Mouse (Mus musculus) stomach, embryonic 14.5 days (tissue): ENCODE results near the gene Kcnk1. TPM values are rescaled to one million over a fixed set of nuclear protein-coding genes. Genes with fewer than 3 reads are reported as not detected.

Experiments used
- ATAC-seq: fragments of 200-750 bp; cut with Nextera tagmentation; 2 replicates; pipeline ENCODE4 v1.8.0; 2017; ENCODE audit warnings: low read depth, moderate TSS enrichment; ENCODE audit not compliant: insufficient number of reproducible peaks, insufficient read depth, low FRiP score
- H3K27ac ChIP-seq: fragments of 300-500 bp; sonication (generic); 2 replicates; pipeline ENCODE4 v1.5.1; 2014; ENCODE audit warnings: mild to moderate bottlenecking, low read length, moderate library complexity, mixed read lengths
- H3K27me3 ChIP-seq: fragments of 300-500 bp; sonication (generic); 2 replicates; pipeline ENCODE4 v1.6.1; 2014; ENCODE audit warnings: low read length, control low read depth, mixed read lengths; ENCODE audit not compliant: control insufficient read depth, insufficient read depth
- H3K36me3 ChIP-seq: fragments of 300-500 bp; sonication (generic); 2 replicates; pipeline ENCODE4 v1.6.1; 2014; ENCODE audit warnings: mild to moderate bottlenecking, control low read depth, low read length, moderate library complexity, mixed read lengths; ENCODE audit not compliant: control insufficient read depth, insufficient read depth
- H3K4me1 ChIP-seq: fragments of 300-500 bp; sonication (generic); 2 replicates; pipeline ENCODE4 v1.6.1; 2014; ENCODE audit warnings: low read length, control low read depth, mixed read lengths; ENCODE audit not compliant: control insufficient read depth, insufficient read depth
- H3K4me2 ChIP-seq: fragments of 300-500 bp; sonication (generic); replicated peaks from 2 replicates; pipeline ENCODE4 v1.6.1; 2014; ENCODE audit warnings: low read depth, low read length, control low read depth
- H3K4me3 ChIP-seq: fragments of 300-500 bp; sonication (generic); 2 replicates; pipeline ENCODE4 v1.5.1; 2014; ENCODE audit warnings: low read depth, low read length, control low read depth
- H3K9ac ChIP-seq: fragments of 300-500 bp; sonication (generic); replicated peaks from 2 replicates; pipeline ENCODE4 v1.6.1; 2014; ENCODE audit warnings: low read depth, mild to moderate bottlenecking, control low read depth, low read length, moderate library complexity, mixed read lengths
- H3K9me3 ChIP-seq: fragments of 300-500 bp; sonication (generic); 2 replicates; pipeline ENCODE4 v1.6.1; 2016; ENCODE audit warnings: low read depth, low read length, control low read depth; ENCODE audit not compliant: control insufficient read depth
- WGBS: fragments of 180-500 bp; shearing (Covaris S2); extraction: QIAGEN DNeasy Blood & Tissue Kit; methylation state at CpG from one replicate; pipeline ENCODE4 v1.1.7; 2014; 5-methylcytosine and 5-hydroxymethylcytosine counted together
- polyA plus RNA-seq: library from polyadenylated mRNA; unstranded; fragments of >200 nt; fragmentation: Nextera tagmentation; extraction: Ambion mirVana; gene quantifications from 2 replicates; pipeline ENCODE4 v1.2.1, GENCODE M21; 2014

The Kcnk1 gene
- polyA plus RNA-seq, 1 experiment from 2014 or later = 56.5 TPM

DNA sequence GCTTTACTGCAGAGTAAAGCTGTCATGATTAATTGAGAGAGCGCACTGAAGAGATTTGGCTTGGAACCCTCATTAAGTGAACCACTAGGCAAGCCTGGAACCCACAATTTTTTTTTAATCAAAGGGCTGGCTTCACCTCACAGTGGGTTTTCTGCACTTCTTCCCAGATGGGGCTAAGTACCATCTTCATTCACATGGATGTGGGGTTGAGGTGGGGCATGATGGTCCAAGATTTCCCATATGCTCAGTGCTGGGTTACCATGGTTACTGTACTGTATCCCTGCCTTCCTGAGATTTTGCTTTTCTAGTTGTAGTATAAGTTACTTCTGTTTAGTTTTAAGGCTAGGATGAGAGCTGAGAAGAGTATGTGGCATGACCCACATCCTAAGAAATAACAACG, 9.6 kb upstream of the Kcnk1 start:
- no peak overlapping the region for H3K9ac ChIP-seq
- 93% methylated on average over 2 of the region's 2 CpGs for whole genome bisulfite sequencing
- no peak overlapping the region for H3K4me3 ChIP-seq
- no peak overlapping the region for H3K27ac ChIP-seq
- H3K4me2 ChIP-seq = no peak overlapping the region
- H3K27me3 ChIP-seq = no peaks in the 10 kb centered on the region
- no peaks in the 10 kb centered on the region for H3K9me3 ChIP-seq
- no peaks in the 10 kb centered on the region for H3K36me3 ChIP-seq
- no peak for ATAC-seq
- H3K4me1 ChIP-seq = no peaks in the 10 kb centered on the region

DNA sequence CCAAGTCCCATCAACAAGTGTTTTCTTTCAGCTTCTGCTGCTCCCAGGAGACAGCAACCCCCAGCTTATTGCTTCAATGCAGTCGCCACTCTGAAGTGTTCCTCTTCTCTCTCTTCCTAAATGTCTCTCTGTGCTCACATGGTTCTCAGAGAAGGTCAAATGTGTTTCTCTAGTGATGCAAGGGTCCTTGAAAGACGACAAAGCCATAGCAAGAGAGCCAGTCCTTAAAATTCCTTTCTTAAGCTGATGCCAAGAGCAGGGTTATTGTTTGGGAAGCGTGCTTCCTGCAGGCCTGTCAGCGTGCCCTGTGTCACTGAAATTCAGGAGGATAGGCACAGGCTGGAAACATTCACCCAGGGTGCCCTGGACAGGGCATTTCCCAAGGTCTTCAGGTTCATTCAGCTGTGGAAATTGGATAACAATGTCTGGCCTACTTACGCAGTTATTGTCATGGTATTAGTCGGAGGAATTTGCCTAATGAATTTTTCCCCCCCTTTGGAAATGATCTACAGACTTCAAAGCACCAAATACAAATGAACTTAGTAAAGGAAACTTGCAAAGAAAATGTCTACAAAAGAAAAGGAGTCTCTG, 7.9 kb upstream of the Kcnk1 start:
- no peak for ATAC-seq
- WGBS = 59% methylated on average over 6 of the region's 6 CpGs
- H3K36me3 ChIP-seq = no peaks in the 10 kb centered on the region
- no peak overlapping the region for H3K4me3 ChIP-seq
- no peak overlapping the region for H3K4me2 ChIP-seq
- H3K27ac ChIP-seq = no peak overlapping the region
- H3K9ac ChIP-seq = no peak overlapping the region
- no peaks in the 10 kb centered on the region for H3K4me1 ChIP-seq
- H3K27me3 ChIP-seq = no peaks in the 10 kb centered on the region
- H3K9me3 ChIP-seq = no peaks in the 10 kb centered on the region

DNA sequence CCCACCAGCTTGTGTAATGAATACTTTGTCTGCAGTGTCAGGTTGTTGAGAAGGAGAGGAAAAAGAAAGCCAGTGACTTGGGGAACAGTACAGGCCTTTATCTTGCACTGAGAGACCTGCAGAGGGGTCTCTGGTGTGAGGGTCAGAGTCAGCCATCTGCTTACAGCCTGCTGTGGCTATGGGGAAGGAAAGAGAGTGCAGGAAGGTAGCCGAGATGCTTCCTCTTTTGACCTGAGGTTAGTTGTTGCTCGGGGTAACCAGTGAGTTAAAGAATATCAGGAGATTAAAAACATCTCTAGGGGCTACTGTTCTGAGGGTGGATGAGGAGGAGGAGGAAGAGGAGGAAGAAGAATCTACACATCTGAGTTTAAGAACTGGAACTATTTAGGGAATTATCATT, 7.0 kb upstream of the Kcnk1 start:
- Histone ChIP-seq H3K4me2 (no peak overlapping the region), H3K36me3 (no peaks in the 10 kb centered on the region), H3K27ac (no peak overlapping the region), H3K9me3 (no peaks in the 10 kb centered on the region), H3K4me1 (no peaks in the 10 kb centered on the region), H3K4me3 (no peak overlapping the region), H3K9ac (no peak overlapping the region), H3K27me3 (no peaks in the 10 kb centered on the region)
- WGBS = 59% methylated on average over 2 of the region's 2 CpGs
- ATAC-seq = no peak

DNA sequence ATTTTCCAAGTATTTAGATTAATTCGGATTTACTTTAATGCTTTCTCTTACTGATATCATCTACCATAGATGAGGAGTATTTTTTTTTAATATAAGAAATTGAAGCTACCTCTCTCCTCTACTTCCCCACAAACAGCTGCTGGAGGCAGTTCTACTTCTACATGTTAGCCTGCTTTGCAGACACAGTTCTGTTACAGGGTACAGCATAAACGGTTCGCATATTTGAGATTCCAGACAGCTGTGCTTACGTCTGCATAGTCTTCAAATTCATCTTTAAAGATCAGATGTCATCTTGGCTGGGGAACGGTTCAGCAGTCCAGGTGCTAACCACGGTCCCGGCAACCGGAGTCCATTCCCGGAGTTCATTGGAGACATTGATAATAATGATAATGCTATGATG, 1.3 kb upstream of the Kcnk1 start:
- Histone ChIP-seq H3K27ac (no peak overlapping the region), H3K27me3 (no peaks in the 10 kb centered on the region), H3K36me3 (no peaks in the 10 kb centered on the region), H3K9ac (no peak overlapping the region), H3K4me3 (no peak overlapping the region), H3K9me3 (no peaks in the 10 kb centered on the region), H3K4me1 (0 out of 2 replicates have a peak, but pooled peaks cover 9% of the 10 kb centered on the region), H3K4me2 (no peak overlapping the region)
- WGBS = 28% methylated on average over 9 of the region's 9 CpGs
- no peak for ATAC-seq

DNA sequence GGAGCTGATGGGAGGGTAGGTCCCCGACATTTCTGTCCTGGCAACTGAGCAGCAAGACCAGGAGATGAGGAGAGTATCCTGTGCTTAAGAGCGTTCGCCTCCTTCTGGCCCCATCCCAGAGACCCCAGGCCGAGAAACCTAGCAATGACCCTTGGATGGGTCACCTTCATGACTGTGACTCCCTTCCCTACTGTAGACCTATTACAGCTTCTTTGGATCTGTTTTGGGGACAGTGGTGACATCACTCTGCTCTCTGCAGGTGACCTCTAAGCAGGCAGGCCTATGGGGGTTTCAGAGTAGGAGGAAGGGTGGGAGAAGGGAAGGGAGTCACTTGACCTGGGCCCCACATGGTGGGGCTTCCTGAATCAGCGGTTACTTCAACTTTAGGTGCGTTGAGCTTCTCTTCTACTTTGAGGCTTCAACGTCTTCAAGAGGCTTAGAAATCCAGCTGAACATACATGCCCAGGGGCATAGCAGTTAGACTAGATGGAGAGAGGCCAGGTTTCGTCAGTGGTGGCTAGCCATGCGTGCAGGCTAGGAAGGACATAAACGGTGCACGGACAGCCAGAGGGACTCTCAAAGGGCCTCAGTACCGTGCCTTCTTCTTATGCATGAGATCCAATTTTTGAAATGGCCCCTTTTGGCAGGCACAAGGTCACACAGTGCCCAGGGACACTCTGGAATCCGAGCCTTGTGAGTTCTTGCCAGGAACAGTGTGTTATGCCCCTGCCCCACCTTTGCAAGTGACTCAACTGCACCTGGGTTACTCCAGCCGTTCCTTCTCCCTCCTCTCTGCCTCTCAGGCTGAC, 1.3 kb downstream of the Kcnk1 start:
- Histone ChIP-seq H3K9me3 (no peaks in the 10 kb centered on the region), H3K36me3 (no peaks in the 10 kb centered on the region), H3K4me1 (0 out of 2 replicates have a peak, but pooled peaks cover 9% of the 10 kb centered on the region), H3K27me3 (no peaks in the 10 kb centered on the region), H3K4me2 (peak overlapping the region; percentile 69), H3K27ac (peak overlapping the region; percentile 49), H3K9ac (peak overlapping the region; percentile 55; the same call in 1 of the 2 replicates), H3K4me3 (peak overlapping the region; percentile 50)
- WGBS = 21% methylated on average over 14 of the region's 14 CpGs
- ATAC-seq = no peak; the same call in 1 of the 2 replicates

DNA sequence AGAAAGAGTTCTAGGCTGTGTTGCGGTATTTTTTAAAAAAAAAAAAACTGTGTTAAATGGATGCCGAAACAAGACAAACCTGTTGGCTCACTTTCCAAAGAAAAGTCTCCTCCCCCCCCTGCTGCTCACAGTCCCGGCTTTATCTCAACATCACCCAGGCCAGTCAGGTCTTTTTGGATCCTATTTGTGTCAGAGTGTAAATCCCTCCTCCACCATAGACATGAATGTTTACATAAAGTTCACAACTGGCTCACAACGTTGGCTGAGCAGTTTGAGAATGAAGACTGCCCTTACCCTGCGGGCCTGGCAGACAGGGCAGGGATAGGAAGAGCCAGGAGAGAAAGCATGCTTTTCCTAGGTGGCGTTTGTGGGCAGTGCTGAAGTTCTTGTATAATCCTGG, 2.0 kb downstream of the Kcnk1 start:
- Histone ChIP-seq H3K27me3 (no peaks in the 10 kb centered on the region), H3K27ac (peak overlapping the region; percentile 49; the same call in 1 of the 2 replicates), H3K9ac (no peak overlapping the region), H3K9me3 (no peaks in the 10 kb centered on the region), H3K4me2 (peak overlapping the region; percentile 69), H3K4me3 (peak overlapping the region; percentile 50), H3K4me1 (0 out of 2 replicates have a peak, but pooled peaks cover 9% of the 10 kb centered on the region), H3K36me3 (no peaks in the 10 kb centered on the region)
- ATAC-seq = peak; percentile 43; the same call in 1 of the 2 replicates
- WGBS = 19% methylated on average over 6 of the region's 6 CpGs

DNA sequence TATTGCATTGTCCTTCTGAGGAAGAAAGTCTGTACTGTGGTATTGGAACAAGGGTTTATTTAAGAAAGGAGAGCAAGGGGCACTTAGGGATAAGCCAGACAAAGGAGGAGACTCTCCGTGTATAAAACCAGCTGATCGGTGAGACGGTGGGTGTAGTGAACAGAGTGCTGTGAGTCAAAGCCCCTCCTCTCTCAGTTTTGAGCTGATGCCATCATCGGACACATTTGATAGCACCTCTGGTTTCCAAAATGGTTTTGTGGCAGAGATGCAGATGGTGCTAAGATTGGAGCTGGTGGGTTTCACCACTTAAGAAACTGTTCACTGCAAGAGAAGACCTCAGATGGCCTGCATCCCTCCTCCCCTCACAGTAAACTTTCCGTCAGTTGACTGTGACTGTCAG, 2.6 kb downstream of the Kcnk1 start:
- no peak for ATAC-seq
- Histone ChIP-seq H3K27ac (no peak overlapping the region), H3K4me3 (peak overlapping the region; percentile 8; the same call in 1 of the 2 replicates), H3K9me3 (no peaks in the 10 kb centered on the region), H3K36me3 (no peaks in the 10 kb centered on the region), H3K4me1 (0 out of 2 replicates have a peak, but pooled peaks cover 9% of the 10 kb centered on the region), H3K27me3 (no peaks in the 10 kb centered on the region), H3K4me2 (peak overlapping the region; percentile 20), H3K9ac (no peak overlapping the region)
- WGBS = 40% methylated on average over 5 of the region's 5 CpGs

DNA sequence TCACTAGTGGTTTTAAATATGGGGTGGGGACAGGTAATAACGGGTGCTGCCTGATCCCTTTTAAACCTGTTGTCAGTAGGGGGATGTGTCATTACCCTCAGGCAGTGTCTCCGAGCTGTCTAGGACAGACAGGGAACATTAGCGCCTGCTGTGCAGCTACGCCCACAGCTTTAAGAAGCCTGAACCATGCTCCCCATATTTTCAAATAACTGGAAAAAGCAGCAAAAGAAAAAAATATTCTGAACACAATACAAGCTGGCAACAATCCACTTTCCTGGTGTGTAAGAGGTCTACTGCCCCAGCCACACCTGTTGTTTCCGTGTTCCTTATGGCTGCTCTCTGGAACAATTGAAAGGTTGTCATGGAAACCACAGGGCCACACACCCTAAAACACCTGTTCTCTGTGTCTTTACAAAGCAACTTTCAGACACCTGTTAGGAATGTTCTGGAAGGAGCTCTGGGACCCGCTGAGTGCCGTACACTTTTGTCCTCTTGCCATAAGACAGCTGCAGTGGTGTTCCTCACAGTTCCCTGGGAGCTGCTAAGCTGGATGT, 4.9 kb downstream of the Kcnk1 start:
- ATAC-seq = no peak
- Histone ChIP-seq H3K9me3 (no peaks in the 10 kb centered on the region), H3K4me1 (0 out of 2 replicates have a peak, but pooled peaks cover 9% of the 10 kb centered on the region), H3K9ac (no peak overlapping the region), H3K27me3 (no peaks in the 10 kb centered on the region), H3K4me3 (no peak overlapping the region), H3K4me2 (no peak overlapping the region), H3K36me3 (no peaks in the 10 kb centered on the region), H3K27ac (no peak overlapping the region)
- 68% methylated on average over 7 of the region's 7 CpGs for WGBS
